Mouse (Mus musculus): ENCODE data around the gene Aig1. TPM values are rescaled to one million over a fixed set of nuclear protein-coding genes. Genes with fewer than 3 reads are reported as not detected.
A peak's percentile ranks its signal among the peaks of the same experiment; 100 is the strongest.
"Not testable (repeated sequence)": the region's sequence is repeated elsewhere in the genome, so short reads cannot be mapped to it uniquely, and the experiment has no call there.

Gene Aig1
- total RNA-seq (2021), result 10 to 100 TPM; 56.8 to 61.4 TPM
- long read RNA-seq, experiment 1, transcript Aig1-205 (6 exons, 1,554 nt), result major isoform, 37 of 47 reads
- long read RNA-seq, experiment 1, partial matches to known transcripts, result 0 of 47 reads
- long read RNA-seq, experiment 1, other reads (novel, unspliced or antisense), result 7 of 47 reads
- long read RNA-seq, experiment 2, transcript Aig1-205 (6 exons, 1,554 nt), result major isoform, 39 of 45 reads
- long read RNA-seq, experiment 2, partial matches to known transcripts, result 2 of 45 reads
- long read RNA-seq, experiment 2, other reads (novel, unspliced or antisense), result 2 of 45 reads

- DNase-seq, result peak; percentile 80 to 89
Measured at GRCm38 (mm10) chr10:13868371-13869321, at the start of gene Aig1. Aig1 (minus strand) TSS chr10:13868980.

DNA sequence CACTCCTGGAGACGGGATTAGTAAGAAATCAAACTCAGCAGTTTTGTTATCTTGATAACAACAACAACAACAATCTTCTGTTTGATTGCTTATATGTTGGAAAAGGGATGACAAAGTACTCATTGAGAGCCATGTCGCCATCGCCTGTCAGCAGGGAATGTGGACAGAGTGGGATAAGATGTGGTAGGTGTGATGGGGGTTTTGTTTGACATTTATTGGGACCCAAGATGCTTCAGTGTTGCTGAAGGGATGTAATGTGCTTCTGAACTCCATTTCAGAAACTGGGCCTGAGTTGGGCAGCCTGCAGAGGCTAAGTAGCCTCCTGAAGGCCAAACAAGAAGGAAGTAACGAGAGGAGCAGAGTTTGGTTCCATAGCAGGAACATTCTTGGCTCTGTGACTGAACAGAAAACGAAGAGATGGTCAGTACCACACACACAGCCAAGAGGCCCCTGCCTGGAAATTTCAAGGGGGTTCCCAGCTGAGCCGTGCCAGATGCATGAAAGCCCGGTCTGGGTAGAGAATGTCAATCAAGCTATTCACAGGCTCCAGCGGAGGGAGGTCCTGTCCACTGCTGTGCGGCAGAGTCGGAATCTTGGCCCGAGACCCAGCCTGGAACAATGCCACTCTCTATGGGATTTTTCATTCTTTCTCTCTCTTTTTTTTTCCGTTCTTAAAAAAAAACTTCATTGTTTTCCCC is 48.0 kb upstream of the Aig1 start:
- DNase-seq, result peak; percentile 43 to 65

DNA sequence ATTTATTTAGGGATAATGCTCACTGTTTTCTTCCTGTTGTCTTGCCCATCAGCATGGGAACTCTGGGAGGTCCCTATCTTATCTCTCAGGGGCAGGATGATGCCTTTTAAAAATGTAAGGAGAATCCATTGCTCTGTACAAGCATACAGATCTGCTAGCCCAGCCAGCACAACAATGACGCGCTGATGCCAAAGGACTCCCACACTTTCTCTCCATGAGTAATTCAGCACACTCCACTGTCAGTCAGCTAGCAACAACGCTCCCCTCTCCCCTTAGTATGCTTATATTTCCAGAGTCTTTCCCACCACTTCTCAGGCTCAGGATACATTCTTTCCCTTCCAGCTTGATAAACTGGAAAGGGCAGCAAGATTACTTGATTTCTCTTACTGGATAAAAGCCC is 46.4 kb upstream of the Aig1 start:
- DNase-seq, result no peak

DNA sequence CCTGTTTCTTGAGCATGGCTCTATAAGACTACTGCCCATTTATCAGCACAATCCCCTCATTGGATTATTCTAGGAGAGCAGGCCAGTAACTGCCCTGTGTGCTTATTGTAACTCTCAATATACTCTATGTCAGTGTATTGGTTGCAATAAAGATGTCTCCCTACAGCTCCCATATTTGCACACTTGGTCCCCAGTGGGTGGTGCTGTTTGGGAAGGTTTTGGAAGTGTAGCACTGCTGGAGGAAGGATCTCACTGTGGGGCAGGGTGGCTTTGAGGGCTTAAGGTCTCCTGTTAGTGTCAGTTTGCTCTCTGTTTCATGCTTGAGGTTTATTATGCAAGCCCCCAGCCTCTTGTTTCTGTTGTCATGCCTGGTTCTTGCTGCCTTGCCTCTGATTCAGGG is 44.9 kb upstream of the Aig1 start:
- peak; percentile 28 to 36 for DNase-seq

- DNase-seq, result no peak
Measured at GRCm38 (mm10) chr10:13906261-13906741, 37.5 kb upstream of the Aig1 start.

DNA sequence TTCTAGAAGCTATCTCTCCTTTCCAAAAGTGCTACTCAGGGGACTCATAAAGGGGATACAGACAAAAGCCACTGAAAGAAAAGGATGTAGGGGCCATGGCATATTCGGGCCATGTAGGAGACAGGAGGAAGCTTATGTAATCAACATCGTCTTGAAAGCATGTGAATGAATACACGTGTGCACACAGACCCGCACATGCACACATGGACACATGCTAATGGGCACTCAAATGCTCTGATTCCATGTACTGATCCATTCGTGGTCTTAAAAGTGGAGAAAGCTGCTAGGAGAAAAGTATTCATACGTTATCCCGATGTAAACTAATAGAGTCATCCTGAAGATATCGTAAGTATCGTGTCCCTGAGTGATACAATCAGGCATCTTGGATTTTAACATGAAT is 36.8 kb upstream of the Aig1 start:
- no peak for DNase-seq

DNA sequence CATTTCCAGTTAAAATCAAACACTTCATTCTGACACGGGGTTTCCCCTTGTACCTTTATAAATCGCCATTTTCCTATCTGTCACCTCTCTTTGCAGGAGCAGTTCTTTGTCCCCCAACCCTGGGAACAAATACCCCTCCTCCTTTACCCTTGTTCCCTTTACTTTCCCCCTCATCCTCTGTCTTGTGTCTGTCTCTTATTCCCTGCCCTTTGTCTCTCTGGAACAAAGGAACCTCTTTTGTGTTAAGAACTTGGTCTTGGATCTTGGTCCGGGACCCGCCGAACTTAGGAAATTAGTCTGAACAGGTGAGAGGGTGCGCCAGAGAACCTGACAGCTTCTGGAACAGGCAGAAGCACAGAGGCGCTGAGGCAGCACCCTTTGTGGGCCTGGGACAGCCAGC is 24.0 kb upstream of the Aig1 start:
- DNase-seq, result not testable (repeated sequence)

DNA sequence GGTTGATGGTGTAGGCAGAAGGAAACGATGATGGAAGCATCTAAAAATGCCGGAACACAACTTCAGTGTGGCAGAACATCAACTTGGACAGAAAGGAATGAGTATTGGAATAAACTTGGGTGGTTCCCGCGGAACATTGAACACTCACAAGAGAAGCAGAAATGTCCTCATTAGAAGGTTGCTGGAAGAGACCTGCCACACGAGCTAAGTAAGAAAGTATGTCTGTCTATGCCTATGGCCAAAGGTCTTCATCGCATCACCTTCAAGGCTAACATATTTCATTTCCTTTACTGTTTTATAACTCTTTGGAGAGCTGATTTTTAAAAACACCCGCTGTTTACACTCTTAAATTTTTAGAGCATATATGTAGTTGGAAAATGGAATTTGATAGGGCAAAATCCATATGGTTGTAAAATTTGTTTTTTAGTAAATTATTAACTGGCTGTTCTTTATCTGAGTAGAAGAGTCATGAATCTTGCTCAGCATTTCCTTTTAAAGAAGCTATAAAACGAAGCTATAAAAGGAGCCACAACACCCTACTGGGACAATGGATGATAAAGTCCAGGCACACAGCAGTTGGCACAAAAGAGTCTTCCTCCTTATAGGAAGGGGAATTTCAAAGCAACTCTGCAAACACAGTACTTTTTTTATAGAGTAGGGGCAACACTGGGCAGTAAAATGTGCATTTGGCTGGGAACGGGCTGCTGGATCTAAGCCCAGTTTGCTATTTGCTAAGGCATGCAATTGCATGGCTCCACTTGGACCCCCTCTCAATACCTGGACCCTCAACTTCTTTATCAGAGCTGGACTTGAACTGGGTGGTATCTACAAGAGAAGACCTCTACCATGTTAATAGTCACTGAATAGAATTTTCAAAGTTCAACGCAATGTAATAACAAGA is 14.4 kb upstream of the Aig1 start:
- no peak for DNase-seq

DNA sequence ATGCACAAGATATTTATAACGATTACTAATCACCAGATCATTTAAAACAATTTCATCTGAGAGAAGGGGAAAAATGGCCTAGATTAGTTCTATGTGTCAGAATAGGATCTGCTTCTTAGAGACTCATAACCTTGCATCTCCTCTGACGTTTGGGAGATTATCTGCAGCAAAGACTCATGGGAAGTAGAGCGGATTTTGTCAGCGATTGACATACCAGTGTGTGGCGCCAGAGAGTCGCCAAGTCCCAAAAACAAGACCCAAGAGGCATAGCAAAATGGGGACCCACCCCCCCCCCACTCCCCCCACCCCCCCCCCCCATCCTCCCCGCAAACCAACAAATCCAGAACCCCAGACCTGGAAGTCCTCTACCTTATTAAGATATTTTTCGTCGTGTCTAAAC is 13.7 kb upstream of the Aig1 start:
- DNase-seq, result no peak

GRCm38 (mm10) chr10:13878696-13879095 is 9.9 kb upstream of the Aig1 start:
- DNase-seq, result no peak

DNA sequence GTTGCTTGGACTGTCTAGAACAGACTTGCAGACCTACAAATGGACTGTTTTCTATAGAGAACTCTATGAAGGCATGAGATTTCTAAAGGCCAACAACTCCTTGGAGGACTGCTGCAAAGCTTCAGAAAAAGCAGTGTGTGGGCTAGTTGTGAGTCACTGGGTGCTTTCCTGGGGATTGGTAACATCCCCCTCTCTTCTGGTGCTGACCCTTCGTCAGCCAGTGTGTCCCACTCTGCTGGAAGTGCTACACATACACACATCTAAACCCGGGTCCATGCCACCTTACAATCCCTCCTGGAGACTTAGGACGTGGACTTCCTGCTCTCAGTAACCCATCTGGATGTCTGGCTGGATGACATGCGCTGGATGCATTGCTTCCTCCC is 6.2 kb upstream of the Aig1 start:
- DNase-seq, result no peak

DNA sequence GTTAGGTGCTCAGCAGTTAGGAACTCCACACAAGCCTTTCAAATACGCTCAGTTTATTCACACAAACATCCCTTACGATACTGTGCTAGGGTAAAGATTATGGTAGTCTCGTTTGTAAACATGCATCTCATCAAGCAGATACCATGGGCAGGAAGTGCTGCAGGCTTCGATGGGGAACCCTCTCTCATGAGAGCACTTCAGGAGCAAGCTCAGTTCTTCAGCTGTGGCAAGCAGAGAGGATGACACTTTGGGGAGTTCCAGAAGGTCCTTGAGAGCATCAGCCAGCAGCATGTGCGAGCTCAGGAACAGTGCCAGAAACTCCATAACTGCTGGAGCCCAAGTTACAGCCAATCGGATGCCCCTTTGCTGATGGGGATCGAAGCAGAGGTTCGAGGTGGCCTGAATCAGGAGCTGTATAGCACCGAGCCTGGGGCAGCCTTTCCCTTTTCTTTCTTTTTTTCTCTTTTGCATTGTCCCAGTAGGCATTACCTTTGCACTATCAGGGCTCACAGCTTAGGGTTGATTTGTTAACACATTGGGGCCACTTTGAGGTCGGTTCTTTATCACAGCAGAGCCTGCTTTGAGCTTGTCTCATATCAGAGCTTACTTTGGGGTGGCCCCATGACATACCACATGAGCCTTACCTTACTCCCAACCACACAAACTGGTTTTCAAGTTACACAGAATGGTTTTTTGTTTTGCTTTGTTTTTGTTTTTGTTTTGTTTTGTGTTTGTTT is 5.7 kb upstream of the Aig1 start:
- DNase-seq, result no peak

DNA sequence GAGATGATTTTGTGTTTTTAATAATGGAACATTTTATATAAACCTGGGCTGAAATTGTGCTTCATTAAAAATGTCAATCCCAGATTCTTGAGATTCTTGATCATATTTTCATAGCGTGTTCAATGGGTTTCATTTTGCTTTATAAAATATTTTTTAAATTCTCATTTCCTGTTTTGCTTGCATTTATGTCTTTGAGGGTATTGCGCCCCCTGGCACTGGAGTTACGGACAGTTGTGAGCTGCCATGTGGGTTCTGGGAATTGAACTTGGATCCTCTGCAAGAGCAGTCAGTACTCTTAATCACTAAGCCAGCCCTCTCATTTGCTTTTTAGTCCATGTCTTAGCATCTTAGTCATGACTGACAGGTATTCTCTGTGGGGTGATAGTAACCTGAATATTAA is 1.8 kb upstream of the Aig1 start:
- DNase-seq, result no peak

- peak; percentile 38 to 49 for DNase-seq
Measured at GRCm38 (mm10) chr10:13869322-13870035, 699 bp upstream of the Aig1 start.

GRCm38 (mm10) chr10:13866391-13866790 is 2.4 kb downstream of the Aig1 start:
- peak; percentile 62 to 78 for DNase-seq

DNA sequence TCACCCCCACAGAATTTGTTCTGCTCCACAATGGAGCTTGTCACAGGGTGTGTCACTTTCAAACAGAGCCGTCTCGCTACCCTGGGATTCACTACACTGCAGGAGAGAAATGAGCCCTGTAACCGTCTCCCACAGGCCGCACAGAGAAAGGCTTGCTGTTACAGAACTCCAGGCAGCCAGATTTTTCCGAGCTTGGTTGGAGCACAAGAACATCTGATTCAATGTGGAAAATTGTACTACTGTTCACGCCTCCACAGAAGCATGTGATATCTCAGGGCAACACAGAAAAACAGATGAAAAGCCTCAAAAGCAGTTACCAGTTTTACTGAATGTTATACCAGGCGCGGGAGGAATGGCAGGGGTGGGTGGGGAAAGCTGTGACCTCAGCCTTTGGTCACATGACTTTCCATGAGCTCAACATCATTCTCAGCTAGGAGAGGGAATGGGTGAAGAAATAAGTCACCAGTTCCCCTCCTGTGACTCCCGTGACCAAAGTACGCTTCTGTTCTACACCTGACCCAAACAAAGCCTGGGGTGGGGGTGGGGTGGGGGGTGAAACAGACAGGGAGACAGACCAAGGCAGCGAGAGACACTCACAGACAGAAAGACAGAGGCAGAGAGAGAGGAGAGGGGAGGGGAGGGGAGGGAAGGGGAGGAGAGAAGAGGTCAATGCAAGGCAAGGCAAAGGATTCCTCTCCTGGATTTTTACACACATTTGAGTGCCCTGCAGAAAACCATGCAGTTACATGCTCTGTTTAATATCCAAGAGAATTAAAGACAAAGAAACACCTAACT is 7.5 kb downstream of the Aig1 start:
- DNase-seq, result peak; percentile 19 to 24

DNA sequence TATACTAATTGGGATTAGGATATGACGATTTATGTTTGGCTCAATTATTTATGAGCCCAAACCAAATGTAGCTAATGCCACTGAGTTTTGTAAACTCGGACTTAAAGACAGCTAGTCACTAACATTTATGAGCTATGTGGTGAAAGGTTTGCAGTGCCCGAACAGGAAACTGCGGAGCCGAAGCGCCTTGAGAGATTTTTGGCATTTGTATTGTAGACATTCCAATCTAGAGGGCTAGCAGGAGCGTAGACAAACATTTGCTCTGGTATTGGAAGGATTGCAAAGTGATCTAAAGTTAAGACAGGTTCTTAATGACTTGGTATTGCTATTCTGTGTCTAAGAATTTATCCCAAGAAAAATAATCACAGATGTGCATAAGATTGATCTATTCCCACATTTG is 12.3 kb downstream of the Aig1 start:
- DNase-seq, result no peak

DNA sequence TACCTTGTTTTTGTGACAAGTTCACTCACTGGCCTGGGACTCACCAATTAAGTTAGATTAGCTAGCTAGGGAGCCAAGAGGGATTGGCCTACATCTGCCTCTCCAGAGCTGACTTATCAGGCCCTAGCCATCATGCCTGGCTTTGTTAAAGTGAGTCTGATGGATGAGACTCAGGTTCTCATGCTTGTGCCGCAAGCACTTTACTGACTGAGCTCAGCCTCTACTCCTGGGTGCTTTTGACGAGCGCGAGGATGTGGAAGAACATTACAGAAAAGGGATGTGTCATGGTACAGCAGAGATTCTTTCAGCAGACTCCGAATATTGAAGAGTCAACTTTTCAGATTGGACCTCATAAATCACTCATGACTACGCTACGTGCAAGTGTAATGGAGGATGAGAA is 12.8 kb downstream of the Aig1 start:
- no peak for DNase-seq

- no peak for DNase-seq
Measured at GRCm38 (mm10) chr10:13855111-13855510, 13.7 kb downstream of the Aig1 start.
